Mouse (Mus musculus) hindbrain, postnatal 0 days (tissue): ENCODE measurements around the gene Vangl1. TPM values are rescaled to one million over a fixed set of nuclear protein-coding genes. Genes with fewer than 3 reads are reported as not detected.

Experiments
- ATAC-seq: fragments of 200-750 bp; cut with Nextera tagmentation; 2 replicates; pipeline ENCODE4 v1.8.0; 2017; ENCODE audit warnings: mild to moderate bottlenecking, moderate TSS enrichment, moderate library complexity
- DNase-seq: peaks from one replicate; pipeline ENCODE4 v3.0.0-alpha.2; 2015; ENCODE audit warnings: low spot score
- H3K27ac ChIP-seq: fragments of 300-500 bp; sonication (generic); 2 replicates; pipeline ENCODE4 v1.5.1; 2014; ENCODE audit warnings: mild to moderate bottlenecking
- H3K27me3 ChIP-seq: fragments of 300-500 bp; sonication (generic); 2 replicates; pipeline ENCODE4 v1.6.1; 2014; ENCODE audit warnings: low read length, mixed read lengths; ENCODE audit not compliant: insufficient read depth
- H3K36me3 ChIP-seq: fragments of 300-500 bp; sonication (generic); 2 replicates; pipeline ENCODE4 v1.6.1; 2014; ENCODE audit warnings: low read length, mixed read lengths; ENCODE audit not compliant: insufficient read depth
- H3K4me1 ChIP-seq: fragments of 300-500 bp; sonication (generic); 2 replicates; pipeline ENCODE4 v1.6.1; 2014; ENCODE audit warnings: antibody characterized with exemption, low read length, mixed read lengths; ENCODE audit not compliant: insufficient read depth
- H3K4me2 ChIP-seq: fragments of 300-500 bp; sonication (generic); 2 replicates; pipeline ENCODE4 v1.6.1; 2014; ENCODE audit warnings: low read depth, mild to moderate bottlenecking, low read length, moderate library complexity, mixed read lengths
- H3K4me3 ChIP-seq: fragments of 300-500 bp; sonication (generic); 2 replicates; pipeline ENCODE4 v1.5.1; 2014; ENCODE audit warnings: low read length
- H3K9ac ChIP-seq: fragments of 300-500 bp; sonication (generic); replicated peaks from 2 replicates; pipeline ENCODE4 v1.6.1; 2014; ENCODE audit warnings: mild to moderate bottlenecking, low read length, moderate library complexity, mixed read lengths
- H3K9me3 ChIP-seq: fragments of 300-500 bp; sonication (generic); 2 replicates; pipeline ENCODE4 v1.6.1; 2016; ENCODE audit warnings: low read length, mixed read lengths
- CTCF ChIP-seq: IDR thresholded peaks from 2 replicates; pipeline ENCODE4 v1.5.1; 2016; ENCODE audit warnings: antibody characterized with exemption, control low read depth, low read depth
- WGBS: fragments of 180-500 bp; shearing (Covaris S2); extraction: QIAGEN DNeasy Blood & Tissue Kit; methylation state at CpG from one replicate; pipeline ENCODE4 v1.1.7; 2014; 5-methylcytosine and 5-hydroxymethylcytosine counted together
- polyA plus RNA-seq: library from polyadenylated mRNA; unstranded; fragments of >200 nt; fragmentation: Nextera tagmentation; extraction: Ambion mirVana; gene quantifications from 2 replicates; pipeline ENCODE4 v1.2.1, GENCODE M21; 2015
- total RNA-seq: library from RNA; depleted of rRNA; stranded (reverse); fragments of >200 nt; gene quantifications from 2 replicates; pipeline ENCODE4 v1.2.3, GENCODE M21; 2014

The Vangl1 gene
- total and polyA plus RNA-seq, 2 experiments from 2014 or later: 7.5 to 13.5 TPM

DNA sequence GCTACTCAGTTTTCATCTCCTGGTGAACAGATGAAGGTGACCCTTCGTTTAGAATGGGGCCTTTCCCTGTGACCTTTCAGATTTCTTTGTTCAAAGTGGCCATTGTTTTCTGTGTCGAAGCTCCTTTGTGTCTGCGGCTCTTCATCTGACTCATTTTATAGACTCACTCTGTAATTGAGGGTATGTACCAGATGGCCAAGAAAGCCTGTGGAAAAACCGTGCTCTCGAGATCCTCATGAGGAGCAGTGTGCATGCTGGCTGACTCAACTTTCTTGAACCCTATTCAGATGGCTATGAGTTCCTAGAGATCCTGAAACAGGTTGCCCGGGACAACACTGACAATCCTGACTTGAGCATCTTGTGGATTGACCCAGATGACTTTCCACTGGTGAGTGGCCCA, 62.6 kb downstream of the Vangl1 start:
- 34% methylated on average over 6 of the region's 6 CpGs for WGBS
- Histone ChIP-seq H3K4me1 (0 out of 2 replicates have a peak, but pooled peaks cover 4% of the 10 kb centered on the region), H3K9ac (no peak overlapping the region), H3K36me3 (no peaks in the 10 kb centered on the region), H3K4me3 (no peak overlapping the region), H3K27ac (no peak overlapping the region), H3K4me2 (no peak overlapping the region), H3K27me3 (no peaks in the 10 kb centered on the region), H3K9me3 (no peaks in the 10 kb centered on the region)
- no peak for ATAC-seq
- no peak for DNase-seq
- TF ChIP-seq CTCF: no peak

DNA sequence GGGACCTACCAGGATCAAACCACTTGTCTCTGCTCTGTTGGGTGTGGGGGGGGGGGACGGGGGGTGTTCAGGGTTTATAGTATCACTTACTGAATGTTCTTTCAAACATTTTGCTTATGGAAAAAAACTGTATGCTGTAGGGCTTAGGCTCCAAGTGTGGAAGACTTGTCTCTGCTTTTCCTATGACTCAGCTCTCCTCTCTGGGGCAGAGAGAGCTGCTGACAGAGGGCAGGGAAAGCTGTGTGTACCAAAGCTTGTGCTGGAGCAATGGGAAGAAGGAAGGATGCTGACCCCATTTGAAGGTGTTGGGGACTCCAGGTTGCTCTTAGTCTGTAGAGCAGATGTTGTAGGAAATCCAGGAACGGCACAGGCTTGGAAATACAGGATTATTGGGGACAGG, 63.0 kb downstream of the Vangl1 start:
- Histone ChIP-seq H3K36me3 (no peaks in the 10 kb centered on the region), H3K9me3 (no peaks in the 10 kb centered on the region), H3K27me3 (no peaks in the 10 kb centered on the region), H3K4me1 (no peaks in the 10 kb centered on the region), H3K4me3 (no peak overlapping the region), H3K4me2 (no peak overlapping the region), H3K9ac (no peak overlapping the region), H3K27ac (no peak overlapping the region)
- TF ChIP-seq CTCF: no peak
- DNase-seq: no peak
- no peak for ATAC-seq
- WGBS: 60% methylated on average over 2 of the region's 2 CpGs

DNA sequence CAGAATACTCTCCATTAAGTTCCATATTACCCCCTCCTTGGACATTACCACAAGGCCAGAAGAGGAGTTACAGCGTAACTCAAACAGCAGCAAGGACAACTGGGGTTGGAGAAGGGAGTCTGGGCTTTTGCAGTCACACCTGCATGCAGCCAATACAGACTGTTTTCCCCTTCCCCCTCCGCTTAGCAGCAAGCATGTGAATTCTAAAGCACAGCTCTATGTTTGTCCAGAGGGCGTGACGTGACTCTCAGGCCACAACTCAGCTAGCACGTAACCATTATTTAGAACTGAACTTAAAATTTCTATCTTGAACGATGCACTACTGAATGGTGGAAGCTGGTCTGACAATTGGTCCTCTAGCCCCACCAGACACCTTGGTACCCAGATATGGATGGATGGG, 63.9 kb downstream of the Vangl1 start:
- 92% methylated on average over 6 of the region's 6 CpGs for WGBS
- H3K9me3 ChIP-seq: no peaks in the 10 kb centered on the region
- H3K27ac ChIP-seq: no peak overlapping the region
- DNase-seq (no peak), ATAC-seq (no peak)
- H3K36me3 ChIP-seq: no peaks in the 10 kb centered on the region
- no peak overlapping the region for H3K4me2 ChIP-seq
- H3K4me1 ChIP-seq: no peaks in the 10 kb centered on the region
- H3K27me3 ChIP-seq: no peaks in the 10 kb centered on the region
- H3K4me3 ChIP-seq: no peak overlapping the region
- no peak for TF ChIP-seq CTCF
- H3K9ac ChIP-seq: no peak overlapping the region

DNA sequence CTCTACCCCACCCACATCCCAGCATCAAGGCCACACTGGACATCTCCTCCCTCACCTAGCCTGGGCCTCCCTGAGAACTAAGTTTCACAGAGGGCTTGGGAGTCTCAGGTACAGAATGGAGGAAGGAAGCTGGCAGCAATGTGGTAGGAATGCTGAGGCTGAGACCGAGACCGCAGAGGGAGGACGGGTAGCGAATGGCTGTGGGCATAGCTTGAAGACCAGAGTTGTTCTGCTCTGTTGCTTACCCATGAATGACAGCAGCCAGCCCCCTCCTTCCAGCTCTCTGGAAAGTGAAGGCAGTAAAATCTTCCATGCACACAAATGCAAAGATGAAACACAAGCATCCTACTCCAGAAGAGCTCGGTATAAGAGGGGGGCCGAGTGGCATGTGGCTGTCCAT, 65.6 kb downstream of the Vangl1 start:
- Histone ChIP-seq H3K4me1 (no peaks in the 10 kb centered on the region), H3K9ac (no peak overlapping the region), H3K4me3 (no peak overlapping the region), H3K4me2 (no peak overlapping the region), H3K9me3 (no peaks in the 10 kb centered on the region), H3K36me3 (no peaks in the 10 kb centered on the region), H3K27me3 (no peaks in the 10 kb centered on the region), H3K27ac (no peak overlapping the region)
- no peak for TF ChIP-seq CTCF
- ATAC-seq (no peak), DNase-seq (no peak)
- 59% methylated on average over 6 of the region's 6 CpGs for WGBS

DNA sequence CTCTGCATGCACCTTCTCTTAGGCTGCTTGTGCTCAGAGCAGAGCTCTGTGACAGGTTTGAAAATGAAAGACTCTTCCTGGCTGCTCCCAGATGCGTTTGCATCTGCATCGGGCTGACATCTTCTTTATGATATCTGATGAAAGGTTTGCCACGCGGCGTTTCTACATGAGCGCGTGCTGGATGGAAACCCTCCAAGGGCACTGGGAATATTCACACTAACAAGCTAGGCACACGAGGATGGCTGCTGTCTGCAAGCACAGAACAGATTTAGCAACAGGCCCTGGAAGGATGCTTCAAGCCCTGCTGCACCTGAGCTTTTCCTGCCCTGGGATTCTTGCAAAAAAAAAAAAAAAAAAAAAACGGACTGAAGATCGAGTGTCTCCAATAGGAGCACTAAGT, 67.3 kb downstream of the Vangl1 start:
- H3K36me3 ChIP-seq: no peaks in the 10 kb centered on the region
- DNase-seq (peak; percentile 23), ATAC-seq (no peak)
- no peak for TF ChIP-seq CTCF
- H3K27ac ChIP-seq: 0 out of 2 replicates have a peak overlapping the region, but pooled peaks have one; percentile 22
- H3K27me3 ChIP-seq: no peaks in the 10 kb centered on the region
- H3K9me3 ChIP-seq: no peaks in the 10 kb centered on the region
- no peak overlapping the region for H3K9ac ChIP-seq
- 56% methylated on average over 10 of the region's 10 CpGs for WGBS
- no peaks in the 10 kb centered on the region for H3K4me1 ChIP-seq
- H3K4me2 ChIP-seq: no peak overlapping the region
- H3K4me3 ChIP-seq: no peak overlapping the region

DNA sequence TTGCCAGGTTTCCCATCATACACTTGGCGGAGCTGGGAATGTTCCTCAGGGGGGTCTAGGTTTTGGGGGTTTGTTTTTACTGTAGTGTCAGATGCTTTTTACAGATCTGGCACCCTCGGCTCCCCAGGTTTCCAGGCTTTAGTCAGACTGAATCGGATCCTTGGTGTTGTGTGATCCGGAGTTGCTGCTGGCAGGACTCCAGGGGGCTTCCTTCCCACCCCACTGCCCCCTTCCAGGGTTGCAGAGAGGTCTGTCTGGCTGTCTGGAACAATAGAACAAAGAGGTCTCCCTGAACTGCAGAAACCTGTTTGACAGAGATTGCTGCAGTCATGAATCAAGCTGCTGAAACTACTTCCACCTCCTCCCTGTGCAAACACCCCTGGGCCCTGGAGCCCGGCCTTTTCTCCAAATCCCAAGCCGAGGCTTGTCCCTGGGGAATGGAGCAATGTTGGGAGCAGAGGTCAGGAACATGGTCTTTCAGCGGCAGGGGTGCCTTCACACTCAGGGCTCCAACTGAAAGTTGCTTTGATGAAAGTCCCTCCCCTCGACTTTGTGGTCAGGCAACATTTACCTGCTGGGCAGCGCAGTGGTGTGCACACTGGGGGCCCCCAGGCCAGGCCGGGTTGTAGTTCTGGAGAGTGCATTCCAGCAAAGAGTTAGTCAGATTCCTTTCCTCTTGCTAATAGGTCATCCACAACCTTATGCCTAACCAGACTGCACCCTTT, 68.9 kb downstream of the Vangl1 start:
- TF ChIP-seq CTCF: no peak
- Histone ChIP-seq H3K4me3 (no peak overlapping the region), H3K9me3 (no peaks in the 10 kb centered on the region), H3K27me3 (no peaks in the 10 kb centered on the region), H3K9ac (no peak overlapping the region), H3K4me1 (no peaks in the 10 kb centered on the region), H3K4me2 (no peak overlapping the region), H3K27ac (no peak overlapping the region), H3K36me3 (no peaks in the 10 kb centered on the region)
- no peak for ATAC-seq
- WGBS: 23% methylated on average over 10 of the region's 10 CpGs
- no peak for DNase-seq

DNA sequence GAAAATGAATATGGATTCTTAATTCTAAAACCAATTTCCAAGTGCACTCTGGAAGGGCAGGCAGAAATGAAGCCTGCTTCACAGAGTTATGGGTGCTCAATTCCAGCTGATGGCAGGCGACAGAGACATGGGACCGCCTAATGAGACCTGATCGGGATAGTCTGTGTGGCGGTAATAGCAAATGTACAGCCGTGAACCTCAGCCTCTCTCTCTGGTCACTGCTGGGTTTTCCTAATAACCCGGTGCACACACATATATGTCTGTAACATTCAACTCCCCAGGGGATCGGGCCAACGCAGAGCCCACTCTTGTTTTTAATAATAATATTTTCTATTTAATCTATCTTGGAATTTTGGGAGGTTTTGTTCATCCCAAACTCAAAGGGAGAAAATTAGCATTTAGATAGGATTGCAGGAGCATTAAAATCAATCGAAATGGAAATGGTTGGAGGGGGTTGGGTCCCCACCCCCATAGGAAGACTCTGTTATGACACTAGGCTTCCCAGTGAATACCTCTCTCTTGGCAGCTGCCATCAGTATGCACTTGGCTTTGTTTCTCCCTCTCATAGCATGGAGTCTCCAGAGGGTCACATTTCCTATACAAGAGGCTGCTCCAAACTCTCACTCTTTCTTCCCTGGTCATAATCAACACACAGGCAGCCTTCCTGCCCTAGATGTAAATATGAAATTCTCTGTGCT, 72.7 kb downstream of the Vangl1 start:
- Histone ChIP-seq H3K9me3 (no peaks in the 10 kb centered on the region), H3K4me1 (no peaks in the 10 kb centered on the region), H3K27ac (no peak overlapping the region), H3K9ac (no peak overlapping the region), H3K27me3 (no peaks in the 10 kb centered on the region), H3K4me2 (no peak overlapping the region), H3K36me3 (no peaks in the 10 kb centered on the region), H3K4me3 (no peak overlapping the region)
- no peak for DNase-seq
- ATAC-seq: 0 out of 2 replicates have a peak, but pooled peaks have one; percentile 38
- WGBS: 76% methylated on average over 9 of the region's 9 CpGs
- TF ChIP-seq CTCF: no peak
